Mouse (Mus musculus): ENCODE results near the gene Bnc1. TPM values are rescaled to one million over a fixed set of nuclear protein-coding genes. Genes with fewer than 3 reads are reported as not detected.

Gene Bnc1
- polyA plus RNA-seq, 1 experiment from 2014 or later = 0.06 TPM

DNA sequence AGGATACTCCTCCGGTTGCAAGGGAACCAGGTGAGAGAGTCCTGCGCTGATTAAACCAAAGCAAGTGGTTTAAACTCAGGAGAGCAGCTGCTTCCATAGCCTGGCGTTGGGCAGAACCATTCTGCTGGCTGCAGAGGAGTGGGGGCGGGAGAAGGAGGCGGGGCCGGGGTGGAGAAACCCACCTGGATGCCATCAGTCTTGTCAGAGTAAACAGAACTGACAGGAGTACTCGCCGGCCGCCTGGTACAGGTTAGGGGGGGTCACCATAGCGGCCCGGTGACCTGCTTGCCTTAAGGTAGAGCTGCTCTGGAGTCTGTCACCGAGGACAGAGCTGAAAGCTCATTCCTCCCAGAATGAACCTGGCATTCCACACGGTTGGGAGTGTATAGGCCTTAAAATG is 20.4 kb upstream of the Bnc1 start:
- Histone ChIP-seq H3K27me3 (replicated peaks; ENCODE audit: control insufficient read depth, insufficient read depth, low read length) (peaks cover 13% of the 10 kb centered on the region; the same call in 1 of the 2 replicates), H3K9ac (ENCODE audit: low read length) (no peak overlapping the region), H3K27ac (ENCODE audit: low read depth, low read length) (no peak overlapping the region), H3K9me3 (replicated peaks; ENCODE audit: control insufficient read depth, low read length) (no peaks in the 10 kb centered on the region), H3K36me3 (ENCODE audit: control insufficient read depth, insufficient read depth, low read length) (no peaks in the 10 kb centered on the region), H3K4me3 (ENCODE audit: low read depth, low read length) (no peak overlapping the region), H3K4me1 (ENCODE audit: control insufficient read depth, insufficient read depth, low read length) (no peaks in the 10 kb centered on the region), H3K4me2 (ENCODE audit: low read length) (no peak overlapping the region)
- ATAC-seq (no peak), DNase-seq (ENCODE audit: low spot score) (no peak)
- WGBS = 24% methylated on average over 13 of the region's 13 CpGs

GRCm38 (mm10) chr7:82011534-82012401 is 19.7 kb upstream of the Bnc1 start:
- 77% methylated on average over 19 of the region's 19 CpGs for WGBS
- Histone ChIP-seq H3K4me2 (ENCODE audit: low read length) (no peak overlapping the region), H3K36me3 (ENCODE audit: control insufficient read depth, insufficient read depth, low read length) (no peaks in the 10 kb centered on the region), H3K27ac (ENCODE audit: low read depth, low read length) (no peak overlapping the region), H3K4me1 (ENCODE audit: control insufficient read depth, insufficient read depth, low read length) (no peaks in the 10 kb centered on the region), H3K9me3 (replicated peaks; ENCODE audit: control insufficient read depth, low read length) (no peaks in the 10 kb centered on the region), H3K27me3 (replicated peaks; ENCODE audit: control insufficient read depth, insufficient read depth, low read length) (0 out of 2 replicates have a peak, but pooled peaks cover 6% of the 10 kb centered on the region), H3K4me3 (ENCODE audit: low read depth, low read length) (no peak overlapping the region), H3K9ac (ENCODE audit: low read length) (no peak overlapping the region)
- DNase-seq (ENCODE audit: low spot score) = no peak
- no peak for ATAC-seq

DNA sequence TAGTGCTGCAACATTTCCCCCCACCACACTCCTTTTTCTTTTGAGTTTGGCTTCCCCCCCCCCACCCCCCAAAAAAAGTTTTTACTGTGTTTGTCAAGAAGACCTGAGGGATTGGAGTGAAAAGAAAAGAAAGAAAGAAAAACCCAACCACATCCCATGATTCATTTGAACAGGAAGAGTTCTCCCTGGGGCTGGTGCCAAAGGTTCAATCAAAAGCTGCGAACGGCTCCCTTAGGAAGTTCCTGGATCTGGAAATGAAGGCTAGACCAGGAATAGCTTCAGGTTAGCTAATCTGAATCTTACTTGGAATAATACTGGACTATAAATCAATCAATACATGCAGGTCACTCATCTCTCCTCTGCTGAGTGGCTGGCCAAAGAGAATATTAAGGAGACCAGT is 15.1 kb upstream of the Bnc1 start:
- Histone ChIP-seq H3K4me2 (ENCODE audit: low read length) (no peak overlapping the region), H3K4me1 (ENCODE audit: control insufficient read depth, insufficient read depth, low read length) (no peaks in the 10 kb centered on the region), H3K4me3 (ENCODE audit: low read depth, low read length) (no peak overlapping the region), H3K27me3 (replicated peaks; ENCODE audit: control insufficient read depth, insufficient read depth, low read length) (no peaks in the 10 kb centered on the region), H3K9me3 (replicated peaks; ENCODE audit: control insufficient read depth, low read length) (no peaks in the 10 kb centered on the region), H3K9ac (ENCODE audit: low read length) (no peak overlapping the region), H3K36me3 (ENCODE audit: control insufficient read depth, insufficient read depth, low read length) (no peaks in the 10 kb centered on the region), H3K27ac (ENCODE audit: low read depth, low read length) (no peak overlapping the region)
- DNase-seq (ENCODE audit: low spot score) (no peak), ATAC-seq (no peak)
- 60% methylated on average over 2 of the region's 2 CpGs for WGBS

GRCm38 (mm10) chr7:82004228-82004627 is 12.1 kb upstream of the Bnc1 start:
- Histone ChIP-seq H3K4me1 (ENCODE audit: control insufficient read depth, insufficient read depth, low read length) (no peaks in the 10 kb centered on the region), H3K9me3 (replicated peaks; ENCODE audit: control insufficient read depth, low read length) (no peaks in the 10 kb centered on the region), H3K27me3 (replicated peaks; ENCODE audit: control insufficient read depth, insufficient read depth, low read length) (no peaks in the 10 kb centered on the region), H3K27ac (ENCODE audit: low read depth, low read length) (no peak overlapping the region), H3K9ac (ENCODE audit: low read length) (no peak overlapping the region), H3K36me3 (ENCODE audit: control insufficient read depth, insufficient read depth, low read length) (no peaks in the 10 kb centered on the region), H3K4me3 (ENCODE audit: low read depth, low read length) (no peak overlapping the region), H3K4me2 (ENCODE audit: low read length) (no peak overlapping the region)
- DNase-seq (ENCODE audit: low spot score) = no peak
- 78% methylated on average over 2 of the region's 2 CpGs for WGBS
- ATAC-seq = no peak

- H3K36me3 ChIP-seq (ENCODE audit: control insufficient read depth, insufficient read depth, low read length) = no peaks in the 10 kb centered on the region
- no peak for ATAC-seq
- no peaks in the 10 kb centered on the region for H3K9me3 ChIP-seq (replicated peaks; ENCODE audit: control insufficient read depth, low read length)
- H3K27ac ChIP-seq (ENCODE audit: low read depth, low read length) = no peak overlapping the region
- no peak for DNase-seq (ENCODE audit: low spot score)
- no peak overlapping the region for H3K4me3 ChIP-seq (ENCODE audit: low read depth, low read length)
- no peak overlapping the region for H3K4me2 ChIP-seq (ENCODE audit: low read length)
- whole genome bisulfite sequencing = 83% methylated on average over 2 of the region's 2 CpGs
- H3K9ac ChIP-seq (ENCODE audit: low read length) = no peak overlapping the region
- peaks cover 15% of the 10 kb centered on the region for H3K27me3 ChIP-seq (replicated peaks; ENCODE audit: control insufficient read depth, insufficient read depth, low read length)
- no peaks in the 10 kb centered on the region for H3K4me1 ChIP-seq (ENCODE audit: control insufficient read depth, insufficient read depth, low read length)
Observed at GRCm38 (mm10) chr7:81999816-82000215, 7.7 kb upstream of the Bnc1 start.

DNA sequence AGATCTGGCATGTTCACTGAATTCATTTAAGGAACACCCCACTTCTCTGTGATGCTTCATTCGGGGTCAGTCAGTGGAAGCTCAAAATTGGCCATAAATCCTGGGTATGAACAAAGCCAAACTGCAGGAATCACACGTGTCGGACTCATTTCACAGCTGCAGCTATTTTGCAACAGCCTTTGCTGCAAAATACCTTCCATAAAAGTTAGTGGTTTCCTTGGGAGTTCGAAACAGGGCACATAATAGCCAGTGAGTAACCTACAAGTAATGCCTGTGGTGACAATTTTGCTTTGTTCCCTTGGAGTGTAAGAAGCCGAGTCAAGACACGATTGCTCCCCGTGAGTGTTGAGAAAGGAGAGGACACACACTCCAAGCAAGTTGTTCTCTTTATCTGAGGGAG is 7.3 kb upstream of the Bnc1 start:
- DNase-seq (ENCODE audit: low spot score) (no peak), ATAC-seq (no peak)

GRCm38 (mm10) chr7:81995975-81996374 is 3.9 kb upstream of the Bnc1 start:
- Histone ChIP-seq H3K4me2 (ENCODE audit: low read length) (no peak overlapping the region), H3K36me3 (ENCODE audit: control insufficient read depth, insufficient read depth, low read length) (no peaks in the 10 kb centered on the region), H3K9ac (ENCODE audit: low read length) (no peak overlapping the region), H3K9me3 (replicated peaks; ENCODE audit: control insufficient read depth, low read length) (no peaks in the 10 kb centered on the region), H3K4me1 (ENCODE audit: control insufficient read depth, insufficient read depth, low read length) (no peaks in the 10 kb centered on the region), H3K4me3 (ENCODE audit: low read depth, low read length) (no peak overlapping the region), H3K27me3 (replicated peaks; ENCODE audit: control insufficient read depth, insufficient read depth, low read length) (peaks cover 48% of the 10 kb centered on the region), H3K27ac (ENCODE audit: low read depth, low read length) (no peak overlapping the region)
- no peak for DNase-seq (ENCODE audit: low spot score)
- ATAC-seq = no peak
- WGBS = 17% methylated on average over 9 of the region's 9 CpGs

More for the DNA sequence above, 7.3 kb upstream of the Bnc1 start:
- Histone ChIP-seq H3K9me3 (replicated peaks; ENCODE audit: control insufficient read depth, low read length) (no peaks in the 10 kb centered on the region), H3K27me3 (replicated peaks; ENCODE audit: control insufficient read depth, insufficient read depth, low read length) (peaks cover 20% of the 10 kb centered on the region), H3K36me3 (ENCODE audit: control insufficient read depth, insufficient read depth, low read length) (no peaks in the 10 kb centered on the region), H3K9ac (ENCODE audit: low read length) (no peak overlapping the region), H3K4me1 (ENCODE audit: control insufficient read depth, insufficient read depth, low read length) (no peaks in the 10 kb centered on the region), H3K4me2 (ENCODE audit: low read length) (no peak overlapping the region), H3K4me3 (ENCODE audit: low read depth, low read length) (no peak overlapping the region), H3K27ac (ENCODE audit: low read depth, low read length) (no peak overlapping the region)
- WGBS = 67% methylated on average over 7 of the region's 7 CpGs

DNA sequence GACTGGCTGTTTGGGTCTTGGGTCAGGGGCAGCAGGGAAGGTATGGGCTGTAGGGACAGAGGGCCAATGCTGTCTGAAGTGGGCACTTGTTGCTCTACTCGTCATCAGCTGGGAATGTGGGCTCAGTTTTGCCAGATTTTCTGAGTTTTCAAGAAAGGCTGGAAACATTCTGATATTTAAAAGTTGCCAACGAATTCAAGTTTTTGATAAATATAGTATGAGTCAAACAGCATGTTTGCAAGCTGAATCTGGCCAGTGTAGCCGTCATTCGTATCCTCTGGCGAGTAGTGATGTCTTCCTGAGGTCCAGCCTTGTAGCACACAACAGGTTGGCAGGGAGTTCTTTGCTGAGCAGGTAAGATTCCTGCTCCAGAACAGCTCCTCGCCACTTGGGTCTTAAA is 3.0 kb upstream of the Bnc1 start:
- WGBS = 85% methylated on average over 6 of the region's 6 CpGs
- no peak for DNase-seq (ENCODE audit: low spot score)
- H3K4me3 ChIP-seq (ENCODE audit: low read depth, low read length) = no peak overlapping the region
- no peaks in the 10 kb centered on the region for H3K9me3 ChIP-seq (replicated peaks; ENCODE audit: control insufficient read depth, low read length)
- no peak overlapping the region for H3K9ac ChIP-seq (ENCODE audit: low read length)
- H3K4me2 ChIP-seq (ENCODE audit: low read length) = no peak overlapping the region
- H3K27ac ChIP-seq (ENCODE audit: low read depth, low read length) = no peak overlapping the region
- H3K4me1 ChIP-seq (ENCODE audit: control insufficient read depth, insufficient read depth, low read length) = no peaks in the 10 kb centered on the region
- peaks cover 55% of the 10 kb centered on the region for H3K27me3 ChIP-seq (replicated peaks; ENCODE audit: control insufficient read depth, insufficient read depth, low read length)
- no peak for ATAC-seq
- no peaks in the 10 kb centered on the region for H3K36me3 ChIP-seq (ENCODE audit: control insufficient read depth, insufficient read depth, low read length)

DNA sequence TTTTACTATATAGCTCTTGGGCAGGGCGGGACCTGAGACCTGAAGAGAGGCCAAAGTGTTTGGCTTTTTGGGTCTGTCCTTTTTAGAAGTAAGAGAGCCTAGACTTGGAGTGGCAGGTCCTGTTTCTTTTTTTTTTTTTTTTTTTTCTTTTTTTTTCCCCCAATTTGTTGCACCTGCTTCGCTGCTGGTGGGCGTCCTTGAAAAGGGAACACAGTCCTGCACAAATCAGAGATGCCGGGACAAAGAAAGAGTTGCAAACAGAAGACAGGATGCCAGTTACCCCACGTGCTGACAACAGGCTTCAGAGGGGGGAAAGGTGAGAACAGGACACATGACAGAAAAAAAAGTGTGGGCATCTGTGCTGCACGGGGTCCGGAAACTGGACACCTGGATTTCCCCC is 1.0 kb upstream of the Bnc1 start:
- WGBS = 32% methylated on average over 7 of the region's 7 CpGs
- Histone ChIP-seq H3K4me2 (ENCODE audit: low read length) (peak overlapping the region; percentile 91; the same call in 1 of the 2 replicates), H3K4me1 (ENCODE audit: control insufficient read depth, insufficient read depth, low read length) (no peaks in the 10 kb centered on the region), H3K9me3 (replicated peaks; ENCODE audit: control insufficient read depth, low read length) (no peaks in the 10 kb centered on the region), H3K36me3 (ENCODE audit: control insufficient read depth, insufficient read depth, low read length) (no peaks in the 10 kb centered on the region), H3K9ac (ENCODE audit: low read length) (no peak overlapping the region), H3K4me3 (ENCODE audit: low read depth, low read length) (no peak overlapping the region), H3K27ac (ENCODE audit: low read depth, low read length) (no peak overlapping the region), H3K27me3 (replicated peaks; ENCODE audit: control insufficient read depth, insufficient read depth, low read length) (peaks cover 71% of the 10 kb centered on the region)
- ATAC-seq (no peak), DNase-seq (ENCODE audit: low spot score) (no peak)

Data from forebrain, embryonic 14.5 days (tissue).